Mouse (Mus musculus) left cerebral cortex, adult 18-20 months (tissue): ENCODE measurements around the gene Trpd52l3. TPM values are rescaled to one million over a fixed set of nuclear protein-coding genes. Genes with fewer than 3 reads are reported as not detected.
A peak's percentile ranks its signal among the peaks of the same experiment; 100 is the strongest.

Experiments
- DNase-seq, 2 experiments: peaks; one replicate each; pipeline ENCODE4 v3.0.0; 2021 to 2022; ENCODE audit warnings: low spot score in 2 of 2, mixed read lengths in 1 of 2
- total RNA-seq, 2 experiments: library from RNA; stranded (reverse); gene quantifications; 2 replicates each; pipeline ENCODE4 v1.2.3; 2021

Gene Trpd52l3
- total RNA-seq, 2 experiments from 2014 or later = not detected

- DNase-seq = no peak
Observed at GRCm38 (mm10) chr19:30029002-30029710, 25.6 kb downstream of the Trpd52l3 start.

- peak; percentile 93 to 95 for DNase-seq
Observed at GRCm38 (mm10) chr19:30029894-30030635, 26.5 kb downstream of the Trpd52l3 start, which contains the start of gene Uhrf2. TSS of gene Uhrf2 (plus strand) at chr19:30030513.

- DNase-seq = peak in 1 of 2 experiments; percentile 22
Observed at GRCm38 (mm10) chr19:30030636-30031467, 27.3 kb downstream of the Trpd52l3 start.

GRCm38 (mm10) chr19:30031468-30031931 is 27.9 kb downstream of the Trpd52l3 start:
- DNase-seq = no peak

- DNase-seq = no peak
Observed at GRCm38 (mm10) chr19:30032206-30032605, 28.6 kb downstream of the Trpd52l3 start.

- DNase-seq = no peak
Observed at GRCm38 (mm10) chr19:30035361-30035760, 31.8 kb downstream of the Trpd52l3 start.

GRCm38 (mm10) chr19:30043691-30044090 is 40.1 kb downstream of the Trpd52l3 start:
- DNase-seq = no peak

- DNase-seq = no peak
Observed at GRCm38 (mm10) chr19:30044630-30045029, 41.0 kb downstream of the Trpd52l3 start.

- DNase-seq = no peak
Observed at GRCm38 (mm10) chr19:30045857-30046256, 42.3 kb downstream of the Trpd52l3 start.

- no peak for DNase-seq
Observed at GRCm38 (mm10) chr19:30050584-30050983, 47.0 kb downstream of the Trpd52l3 start.

GRCm38 (mm10) chr19:30051479-30051878 is 47.9 kb downstream of the Trpd52l3 start:
- no peak for DNase-seq

- DNase-seq = no peak
Observed at GRCm38 (mm10) chr19:30054218-30054617, 50.6 kb downstream of the Trpd52l3 start.

Other genes starting within 250 kb of the Trpd52l3 start
- gene 9930021J03Rik, start 197.8 kb upstream of the Trpd52l3 start, total RNA-seq = 10 to 100 TPM; 40.8 to 42.0 TPM
- gene Ranbp6, start 190.8 kb upstream of the Trpd52l3 start, total RNA-seq = 10 to 100 TPM; 35.9 to 37.0 TPM
- gene Il33, start 78.7 kb upstream of the Trpd52l3 start, total RNA-seq = 10 to 100 TPM; 41.9 to 54.2 TPM
- gene Uhrf2, start 26.7 kb downstream of the Trpd52l3 start, total RNA-seq = 10 to 100 TPM; 51.5 to 57.7 TPM
- gene Gldc, start 171.6 kb downstream of the Trpd52l3 start, total RNA-seq = 10 to 100 TPM; 23.1 to 23.7 TPM
- not detected for gene Mbl2, start 229.2 kb downstream of the Trpd52l3 start, total RNA-seq